In the genomic region with DNA sequence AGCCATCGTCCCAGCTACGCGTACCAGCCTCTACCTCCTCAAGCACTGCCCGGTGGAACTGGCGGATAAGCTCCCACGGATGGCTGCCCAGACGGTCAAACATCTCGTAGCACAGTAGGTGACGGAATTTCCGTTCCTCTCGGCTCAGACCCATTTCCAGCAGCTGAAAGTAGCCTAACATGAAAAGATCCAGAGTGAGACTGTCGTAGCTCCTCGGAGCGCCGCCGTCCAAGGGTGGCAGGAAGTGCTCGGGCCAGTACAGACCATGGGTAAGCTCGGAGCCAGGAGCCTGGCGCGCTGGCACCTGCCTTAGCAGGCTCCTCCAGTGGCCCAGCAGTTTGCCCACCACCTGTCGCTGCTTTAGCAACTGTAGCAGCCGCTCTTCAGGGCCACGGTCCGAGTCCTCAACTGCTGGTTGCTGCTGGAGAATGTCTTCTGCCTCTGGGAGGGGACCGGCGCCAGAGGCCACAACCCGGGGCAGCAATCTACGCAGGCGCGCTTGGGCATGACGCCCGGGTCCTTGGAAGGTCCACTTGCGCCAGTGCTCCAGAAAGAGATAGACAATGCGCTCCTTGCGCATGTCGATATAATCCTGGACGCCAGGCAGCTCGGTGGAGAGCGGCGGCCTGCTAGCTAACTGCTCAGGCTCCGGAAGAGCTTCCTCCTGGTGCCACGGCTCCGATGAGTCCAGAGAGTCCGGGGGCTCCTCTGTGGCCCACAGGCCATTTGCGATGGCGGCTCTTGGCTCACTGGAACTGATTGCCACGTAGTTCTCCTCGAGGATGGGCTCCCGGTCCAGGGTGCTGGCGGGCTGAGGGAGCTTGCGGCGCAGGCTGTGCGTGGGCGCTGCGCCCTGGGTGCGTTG, we compare ENCODE assay signal across 9 mouse cellular contexts. TPM values are rescaled to one million over a fixed set of nuclear protein-coding genes. Genes with fewer than 3 reads are reported as not detected.
A peak's percentile ranks its signal among the peaks of the same experiment; 100 is the strongest.
DNase-seq lines count a peak whose midpoint lies in the region; ATAC-seq and TF ChIP-seq lines count a peak whose summit lies in the region.
"Had no signal": no experiment of that assay in that cellular context is flagged by ENCODE, and none has a peak within 500 bp of the region (broad histone marks: within the 10 kb centered on the region; RNA-seq: fewer than 3 reads in every experiment).

No protein-coding gene starts in this region.

- H3K36me3 ChIP-seq in E14TG2a.4 (ENCODE audit: insufficient read depth, low read length): 0 out of 2 replicates have a peak, but pooled peaks cover 3% of the 10 kb centered on the region
- no peaks in the 10 kb centered on the region for H3K36me3 ChIP-seq in forebrain, embryonic 12.5 days (replicated peaks)
- H3K36me3 ChIP-seq in liver, embryonic 16.5 days (ENCODE audit: control insufficient read depth, insufficient read depth): no peaks in the 10 kb centered on the region
- H3K36me3 ChIP-seq in neural tube, embryonic 14.5 days (ENCODE audit: control insufficient read depth, insufficient read depth, low read length): no peaks in the 10 kb centered on the region

- 3% methylated on average over 56 of the region's 56 CpGs for WGBS in forebrain, embryonic 12.5 days
- WGBS in liver, embryonic 16.5 days (ENCODE audit: insufficient replicate concordance): 10% methylated on average over 56 of the region's 56 CpGs
- WGBS in neural tube, embryonic 14.5 days: 3% methylated on average over 56 of the region's 56 CpGs

- DNase-seq in adrenal gland, postnatal 10 days: peak; percentile 82
- peak; percentile 77 for DNase-seq in heart, postnatal 14 days
- DNase-seq in left cerebral cortex, postnatal 10 days (ENCODE audit: extremely low spot score in 1 of 2, low spot score in 2 of 2): no peak
- DNase-seq in urinary bladder, postnatal 25 days (ENCODE audit: low spot score): no peak

- intact Hi-C loops in heart, postnatal 14 days (cut with DNase I): no loop called here
- intact Hi-C loops in left cerebral cortex, postnatal 10 days (cut with DNase I): no loop called here

- H3K27me3 ChIP-seq in E14TG2a.4 (ENCODE audit: insufficient read depth, low read length): peaks cover 96% of the 10 kb centered on the region
- H3K27me3 ChIP-seq in forebrain, embryonic 12.5 days: peaks cover 100% of the 10 kb centered on the region
- peaks cover 100% of the 10 kb centered on the region for H3K27me3 ChIP-seq in liver, embryonic 16.5 days (ENCODE audit: control insufficient read depth, insufficient read depth, low read depth, low read length)
- peaks cover 80% of the 10 kb centered on the region for H3K27me3 ChIP-seq in neural tube, embryonic 14.5 days (ENCODE audit: control insufficient read depth, insufficient read depth, low read length)

- H3K9ac ChIP-seq in forebrain, embryonic 12.5 days: no peak overlapping the region
- H3K9ac ChIP-seq in liver, embryonic 16.5 days (ENCODE audit: low read depth, low read length): no peak overlapping the region
- no peak overlapping the region; the same call in 1 of the 2 replicates for H3K9ac ChIP-seq in neural tube, embryonic 14.5 days (replicated peaks; ENCODE audit: low read depth, low read length)

- H3K4me2 ChIP-seq in forebrain, embryonic 12.5 days: peak overlapping the region; percentile 30
- peak overlapping the region; percentile 18; the same call in 1 of the 2 replicates for H3K4me2 ChIP-seq in liver, embryonic 16.5 days (ENCODE audit: low read depth, low read length)
- H3K4me2 ChIP-seq in neural tube, embryonic 14.5 days (ENCODE audit: low read depth, low read length): peak overlapping the region; percentile 22

- peak overlapping the region; percentile 68 for H3K4me3 ChIP-seq in E14TG2a.4 (replicated peaks; ENCODE audit: low read length)
- peak overlapping the region; percentile 23 for H3K4me3 ChIP-seq in forebrain, embryonic 12.5 days (replicated peaks)
- peak overlapping the region; percentile 4; the same call in 1 of the 2 replicates for H3K4me3 ChIP-seq in liver, embryonic 16.5 days (ENCODE audit: low read depth, low read length)
- peak overlapping the region; percentile 20 for H3K4me3 ChIP-seq in neural tube, embryonic 14.5 days (ENCODE audit: low read depth, low read length)

- no peak for ATAC-seq in forebrain, embryonic 12.5 days (ENCODE audit: low FRiP score)
- no peak for ATAC-seq in liver, embryonic 16.5 days (ENCODE audit: low read depth)
- no peak for ATAC-seq in neural tube, embryonic 14.5 days (ENCODE audit: low read depth)

- peaks cover 85% of the 10 kb centered on the region for H3K4me1 ChIP-seq in E14TG2a.4 (replicated peaks; ENCODE audit: low read depth, low read length)
- peaks cover 29% of the 10 kb centered on the region for H3K4me1 ChIP-seq in forebrain, embryonic 12.5 days
- peaks cover 4% of the 10 kb centered on the region for H3K4me1 ChIP-seq in liver, embryonic 16.5 days (ENCODE audit: control insufficient read depth, low read depth, low read length)
- H3K4me1 ChIP-seq in neural tube, embryonic 14.5 days (ENCODE audit: control insufficient read depth, insufficient read depth, low read length): peaks cover 12% of the 10 kb centered on the region

- 0 out of 2 replicates have a peak, but pooled peaks cover 4% of the 10 kb centered on the region for H3K9me3 ChIP-seq in E14TG2a.4 (ENCODE audit: low read length)
- no peaks in the 10 kb centered on the region for H3K9me3 ChIP-seq in forebrain, embryonic 12.5 days
- H3K9me3 ChIP-seq in liver, embryonic 16.5 days (replicated peaks; ENCODE audit: control insufficient read depth, low read length): no peaks in the 10 kb centered on the region
- no peaks in the 10 kb centered on the region for H3K9me3 ChIP-seq in neural tube, embryonic 14.5 days (ENCODE audit: control insufficient read depth, low read length)

- H3K27ac ChIP-seq in forebrain, embryonic 12.5 days: no peak overlapping the region
- no peak overlapping the region for H3K27ac ChIP-seq in liver, embryonic 16.5 days (ENCODE audit: low read length)
- H3K27ac ChIP-seq in neural tube, embryonic 14.5 days (ENCODE audit: low read depth, low read length): no peak overlapping the region

- no peak for TF ChIP-seq CTCF in E14TG2a.4 (conservative IDR thresholded peaks at IDR 0.05; ENCODE audit: low read length)

RNA-seq across cellular contexts. Expression of a gene that starts 9.7 kb away (rescaled TPM):
- 1 to 10 TPM; 1.9 to 4.3 TPM for total RNA-seq in adrenal gland, postnatal 10 days (2021)
- 0.66 and 0.76 TPM in 2 replicates for polyA plus RNA-seq in forebrain, embryonic 12.5 days (2016; fragmentation: Nextera tagmentation; extraction: Ambion mirVana)
- 1 to 10 TPM; 4.0 to 6.7 TPM for total RNA-seq in heart, postnatal 14 days (2021)
- 0.12 and 0.25 TPM in 2 replicates for polyA plus RNA-seq in liver, embryonic 16.5 days (2015; fragmentation: Nextera tagmentation; extraction: Ambion mirVana)
- polyA plus RNA-seq in neural tube, embryonic 14.5 days (2014; fragmentation: Nextera tagmentation; extraction: Ambion mirVana): 0.54 and 1.1 TPM in 2 replicates
- total RNA-seq in left cerebral cortex, postnatal 10 days (2021): 1 to 10 TPM; 3.9 to 4.7 TPM

RNA-seq across cellular contexts. Expression of a gene that starts 26.8 kb away (rescaled TPM):
- total RNA-seq in adrenal gland, postnatal 10 days (2021): 1 to 10 TPM; 1.2 to 1.3 TPM
- polyA plus RNA-seq in forebrain, embryonic 12.5 days (2016; fragmentation: Nextera tagmentation; extraction: Ambion mirVana): 1.8 and 2.1 TPM in 2 replicates
- total RNA-seq in heart, postnatal 14 days (2021): 1 to 10 TPM; 1.4 to 2.0 TPM
- 1.1 and 2.3 TPM in 2 replicates for polyA plus RNA-seq in liver, embryonic 16.5 days (2015; fragmentation: Nextera tagmentation; extraction: Ambion mirVana)
- 0.52 and 0.64 TPM in 2 replicates for polyA plus RNA-seq in neural tube, embryonic 14.5 days (2014; fragmentation: Nextera tagmentation; extraction: Ambion mirVana)
- total RNA-seq in left cerebral cortex, postnatal 10 days (2021): under 1 TPM; 0.32 to 0.41 TPM

RNA-seq across cellular contexts. Expression of a gene that starts 33.3 kb away (rescaled TPM):
- total RNA-seq in adrenal gland, postnatal 10 days (2021): not detected
- polyA plus RNA-seq in forebrain, embryonic 12.5 days (2016; fragmentation: Nextera tagmentation; extraction: Ambion mirVana): not detected in 2 replicates
- total RNA-seq in heart, postnatal 14 days (2021): not detected
- polyA plus RNA-seq in liver, embryonic 16.5 days (2015; fragmentation: Nextera tagmentation; extraction: Ambion mirVana): not detected in 2 replicates
- polyA plus RNA-seq in neural tube, embryonic 14.5 days (2014; fragmentation: Nextera tagmentation; extraction: Ambion mirVana): not detected in 2 replicates
- total RNA-seq in left cerebral cortex, postnatal 10 days (2021): not detected
- total RNA-seq: neutrophil, adult 5-6 weeks had no signal

RNA-seq across cellular contexts. Expression of a gene that starts 52.5 kb away (rescaled TPM):
- total RNA-seq in adrenal gland, postnatal 10 days (2021): 10 to 100 TPM; 33.2 to 38.0 TPM
- polyA plus RNA-seq in forebrain, embryonic 12.5 days (2016; fragmentation: Nextera tagmentation; extraction: Ambion mirVana): 85.9 and 86.7 TPM in 2 replicates
- total RNA-seq in heart, postnatal 14 days (2021): 10 to 100 TPM; 37.3 to 39.3 TPM
- polyA plus RNA-seq in liver, embryonic 16.5 days (2015; fragmentation: Nextera tagmentation; extraction: Ambion mirVana): 11.9 and 12.0 TPM in 2 replicates
- polyA plus RNA-seq in neural tube, embryonic 14.5 days (2014; fragmentation: Nextera tagmentation; extraction: Ambion mirVana): 332 and 348 TPM in 2 replicates
- total RNA-seq in left cerebral cortex, postnatal 10 days (2021): 100 to 1,000 TPM; 415 to 420 TPM

RNA-seq across cellular contexts. Expression of a gene that starts 53.1 kb away (rescaled TPM):
- total RNA-seq in adrenal gland, postnatal 10 days (2021): 10 to 100 TPM; 17.1 to 20.1 TPM
- 9.5 and 10.8 TPM in 2 replicates for polyA plus RNA-seq in forebrain, embryonic 12.5 days (2016; fragmentation: Nextera tagmentation; extraction: Ambion mirVana)
- total RNA-seq in heart, postnatal 14 days (2021): 10 to 100 TPM; 27.0 to 28.9 TPM
- polyA plus RNA-seq in liver, embryonic 16.5 days (2015; fragmentation: Nextera tagmentation; extraction: Ambion mirVana): 4.8 and 5.1 TPM in 2 replicates
- 9.6 and 11.7 TPM in 2 replicates for polyA plus RNA-seq in neural tube, embryonic 14.5 days (2014; fragmentation: Nextera tagmentation; extraction: Ambion mirVana)
- total RNA-seq in left cerebral cortex, postnatal 10 days (2021): 10 to 100 TPM; 43.3 to 46.9 TPM

Comparison
In these comparisons a context has a peak if more than half of its experiments do, and no peak if none do; other contexts are left out.
1. H3K4me3 ChIP-seq: peak in every context shown above with its lines; median percentile 68 in E14TG2a.4; 23 in forebrain, embryonic 12.5 days; 20 in neural tube, embryonic 14.5 days; 4 in liver, embryonic 16.5 days.
2. DNase-seq: peak in adrenal gland, postnatal 10 days (single experiment) and heart, postnatal 14 days (2 of 2); none in left cerebral cortex, postnatal 10 days (0 of 2) and urinary bladder, postnatal 25 days (single experiment).
3. Peak in every context shown above with its lines, with median percentiles within 50 percentile points of each other: H3K4me2 ChIP-seq.